Mouse (Mus musculus) urinary bladder, postnatal 14 days (tissue): ENCODE results near the gene Slc25a28.
A peak's percentile ranks its signal among the peaks of the same experiment; 100 is the strongest.

Source experiments
- DNase-seq: peaks from one replicate; pipeline ENCODE4 v3.0.0; 2021; ENCODE audit warnings: low spot score

Slc25a28 gene

DNA sequence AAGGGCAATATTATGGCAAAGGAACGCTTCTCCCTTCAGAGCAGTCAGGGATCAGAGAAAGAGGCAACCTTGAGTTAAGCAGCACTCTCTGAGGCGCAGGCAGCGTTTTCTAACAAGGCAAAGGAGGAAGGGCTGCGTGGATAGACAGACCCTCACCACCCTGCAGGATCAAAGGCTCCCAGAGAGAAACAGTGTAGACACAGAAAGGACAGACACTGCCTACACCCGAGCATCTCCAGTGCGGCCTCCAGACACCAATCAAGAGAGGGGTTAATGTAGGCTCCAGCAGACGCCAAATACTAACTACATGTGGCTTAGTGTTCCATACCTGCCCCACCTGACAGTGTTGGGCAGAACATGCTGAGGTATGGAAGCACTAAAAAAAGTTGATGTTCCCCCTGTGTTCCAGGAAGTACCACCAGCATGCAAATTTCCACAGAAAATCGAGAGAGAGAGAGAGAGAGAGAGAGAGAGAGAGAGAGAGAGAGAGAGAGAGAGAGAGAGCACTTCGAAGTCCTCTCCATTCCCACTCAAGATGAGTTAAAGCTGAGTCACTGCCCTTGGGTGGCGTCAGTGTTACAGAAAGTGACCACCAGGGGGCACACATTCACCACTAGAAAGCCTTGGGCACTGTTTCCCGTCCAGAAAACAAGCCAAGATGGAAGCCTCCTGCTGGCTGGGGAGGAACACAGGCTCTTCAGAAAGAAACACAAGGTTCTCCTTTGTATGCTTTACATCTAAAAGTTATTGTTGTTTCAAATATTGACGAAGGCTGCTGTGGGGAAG is 44.0 kb downstream of the Slc25a28 start:
- DNase-seq = peak; percentile 88

DNA sequence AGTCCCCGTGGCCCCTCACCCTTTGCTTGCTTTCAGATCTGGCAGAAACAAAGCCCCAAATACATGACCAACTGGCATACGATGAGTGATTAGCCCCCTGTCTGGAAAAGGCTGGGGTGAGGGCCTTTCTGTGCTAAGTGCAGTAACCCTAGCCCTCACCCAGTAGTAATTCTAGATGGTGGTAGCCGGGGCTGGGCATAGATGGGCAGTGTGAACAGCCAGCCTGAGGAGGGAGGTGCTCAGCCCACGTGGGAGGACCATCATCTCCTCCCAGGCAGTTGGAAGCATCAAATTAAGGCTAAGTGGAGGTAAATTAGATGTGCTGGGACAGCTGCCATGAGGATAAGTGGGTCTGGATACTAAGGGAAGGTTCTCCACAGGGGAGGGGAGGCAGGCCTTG is 45.6 kb downstream of the Slc25a28 start:
- DNase-seq = no peak

DNA sequence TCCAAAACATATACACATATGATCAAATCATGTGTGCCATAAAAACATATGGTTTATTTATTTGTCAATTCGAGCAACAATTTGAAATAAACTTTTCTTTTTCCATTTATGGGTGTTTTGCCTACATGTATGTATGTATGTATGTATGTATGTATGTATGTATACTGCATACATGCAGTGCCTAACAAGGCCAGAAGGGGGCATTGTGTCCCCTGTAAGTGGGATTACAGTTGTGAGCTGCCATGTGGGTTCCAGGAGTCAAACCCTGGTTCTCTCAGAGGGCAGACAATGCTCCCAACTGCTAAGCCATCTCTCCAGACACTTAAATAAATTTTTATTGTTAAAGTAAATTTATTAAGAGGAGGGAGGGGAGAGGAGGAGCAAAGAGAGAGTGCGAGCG is 47.3 kb downstream of the Slc25a28 start:
- DNase-seq = no peak

DNA sequence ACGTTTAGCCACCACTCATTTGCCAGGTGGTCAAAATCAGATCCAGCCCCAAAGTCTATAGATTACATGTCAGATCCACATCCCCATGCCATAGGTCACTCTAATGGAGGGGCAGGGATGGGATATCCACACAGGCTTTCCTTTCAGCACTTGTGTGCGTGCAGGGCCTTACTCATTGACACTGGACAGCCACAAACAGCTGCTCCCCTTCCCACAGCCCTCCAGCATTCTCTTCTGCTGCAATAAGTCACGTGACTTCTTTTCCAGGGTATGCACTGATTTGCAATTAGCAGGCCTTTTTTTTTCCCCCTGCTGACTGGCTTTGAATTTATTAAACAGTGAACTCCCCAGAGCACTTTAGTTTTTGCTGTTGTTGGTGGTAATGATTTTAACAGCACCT is 48.5 kb downstream of the Slc25a28 start:
- no peak for DNase-seq

- DNase-seq = peak; percentile 64
Observed at GRCm38 (mm10) chr19:43623913-43624312, 50.8 kb downstream of the Slc25a28 start.

GRCm38 (mm10) chr19:43619916-43620479 is 54.7 kb downstream of the Slc25a28 start:
- no peak for DNase-seq

DNA sequence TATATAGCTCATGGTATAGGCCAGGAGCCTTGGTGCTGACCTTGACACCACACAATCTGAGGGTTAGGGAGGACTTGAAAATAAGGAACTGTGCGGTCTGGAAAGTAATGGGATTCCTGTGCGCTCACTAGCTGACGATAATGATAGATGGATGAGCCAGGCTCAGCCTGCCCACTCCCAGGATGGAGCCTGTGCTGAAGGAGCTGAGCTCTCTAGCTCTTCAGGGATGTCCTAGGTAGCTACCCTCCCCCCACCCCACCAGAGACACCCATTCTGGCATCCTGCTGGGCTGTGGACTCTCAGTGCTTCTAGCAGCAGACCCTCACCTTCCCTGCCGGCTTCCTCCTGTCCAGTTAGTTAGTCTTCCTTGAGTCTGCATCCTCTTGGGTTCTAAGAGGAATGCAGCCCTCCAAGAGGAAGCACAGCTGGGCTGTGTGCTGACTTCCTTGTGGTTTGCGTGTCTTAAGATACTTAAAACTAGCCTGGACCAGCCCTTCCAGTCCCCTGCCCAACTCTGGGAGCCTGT is 56.1 kb downstream of the Slc25a28 start:
- no peak for DNase-seq

- DNase-seq = no peak
Observed at GRCm38 (mm10) chr19:43617761-43618349, 56.8 kb downstream of the Slc25a28 start.

DNA sequence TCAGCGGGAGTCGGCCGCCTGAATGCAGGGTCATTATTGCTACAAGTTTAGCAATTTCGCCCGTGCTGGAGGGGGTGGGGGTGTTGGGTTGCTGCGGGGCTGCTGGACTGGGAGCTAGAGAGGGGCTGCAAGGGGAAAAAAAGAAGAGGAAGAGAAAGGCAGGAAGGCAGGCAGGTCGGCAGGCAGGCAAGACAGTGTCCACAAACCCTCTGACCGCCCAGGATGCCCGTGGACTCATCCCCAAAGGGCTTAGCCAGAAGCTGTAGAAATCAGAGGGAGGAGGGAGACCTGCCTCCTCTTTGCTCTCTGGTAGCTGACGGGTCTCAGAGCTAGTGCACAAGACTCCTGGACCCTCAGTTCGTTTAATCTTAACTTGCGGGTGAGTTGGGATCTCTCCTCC is 57.8 kb downstream of the Slc25a28 start:
- no peak for DNase-seq

DNA sequence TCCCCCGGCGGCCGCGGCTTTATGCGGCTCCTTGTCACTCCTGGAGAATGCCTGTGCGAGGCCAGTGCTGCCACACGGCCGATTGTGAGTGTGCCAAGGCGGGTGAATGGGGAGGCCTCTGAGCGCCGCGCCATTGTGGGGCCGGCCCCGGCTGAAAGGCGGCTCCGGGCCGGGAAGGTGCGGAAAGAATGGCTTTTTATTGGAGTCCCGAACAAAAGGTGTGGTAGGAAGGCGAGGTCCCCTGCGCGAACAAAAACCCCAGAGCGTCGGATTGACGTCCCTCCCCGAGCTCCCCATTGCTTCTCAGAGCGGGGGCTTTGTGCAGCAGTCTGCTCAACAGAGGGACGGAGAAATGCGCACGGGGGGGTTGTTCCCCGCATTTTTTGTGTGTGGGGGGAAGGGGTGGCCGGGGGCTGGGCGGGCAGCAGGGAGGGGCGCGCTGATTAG is 58.2 kb downstream of the Slc25a28 start:
- DNase-seq = no peak

- DNase-seq = no peak
Observed at GRCm38 (mm10) chr19:43615571-43616414, 58.9 kb downstream of the Slc25a28 start.

GRCm38 (mm10) chr19:43615074-43615445 is 59.6 kb downstream of the Slc25a28 start:
- no peak for DNase-seq

DNA sequence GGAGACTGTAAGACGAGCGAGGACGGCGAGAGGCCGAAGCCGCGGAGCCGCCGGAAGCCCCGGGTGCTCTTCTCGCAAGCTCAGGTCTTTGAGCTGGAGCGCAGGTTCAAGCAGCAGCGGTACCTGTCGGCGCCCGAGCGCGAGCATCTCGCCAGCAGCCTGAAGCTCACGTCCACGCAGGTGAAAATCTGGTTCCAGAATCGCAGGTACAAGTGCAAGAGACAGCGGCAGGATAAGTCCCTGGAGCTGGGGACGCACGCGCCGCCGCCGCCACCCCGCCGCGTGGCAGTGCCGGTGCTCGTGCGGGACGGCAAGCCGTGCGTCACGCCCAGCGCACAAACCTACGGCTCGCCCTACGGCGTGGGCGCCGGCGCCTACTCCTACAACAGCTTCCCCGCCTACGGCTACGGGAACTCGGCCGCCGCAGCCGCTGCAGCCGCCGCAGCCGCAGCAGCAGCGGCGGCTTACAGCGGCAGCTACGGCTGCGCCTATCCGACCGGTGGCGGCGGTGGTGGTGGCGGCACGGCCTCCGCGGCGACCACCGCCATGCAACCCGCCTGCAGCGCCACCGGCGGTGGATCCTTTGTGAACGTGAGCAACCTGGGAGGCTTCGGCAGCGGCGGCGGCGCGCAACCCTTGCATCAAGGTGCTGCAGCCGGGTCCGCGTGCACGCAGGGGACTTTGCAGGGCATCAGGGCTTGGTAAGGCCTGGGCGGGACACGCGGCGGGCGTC is 60.2 kb downstream of the Slc25a28 start:
- DNase-seq = no peak
